Mouse (Mus musculus) layer of hippocampus, adult 2 months (tissue): ENCODE data around the gene Dcp1b. TPM values are rescaled to one million over a fixed set of nuclear protein-coding genes. Genes with fewer than 3 reads are reported as not detected.

Source experiments
- DNase-seq, 2 experiments: peaks; one replicate each; pipeline ENCODE4 v3.0.0; 2022; ENCODE audit warnings: low spot score in 2 of 2
- H3K27ac ChIP-seq: fragments of 200-600 bp; 2 replicates; pipeline ENCODE4 v1.8.1; 2022
- H3K4me3 ChIP-seq: fragments of 200-600 bp; 2 replicates; pipeline ENCODE4 v1.8.1; 2022; ENCODE audit warnings: mild to moderate bottlenecking
- CTCF ChIP-seq: fragments of 200-600 bp; conservative IDR thresholded peaks from 2 replicates; pipeline ENCODE4 v1.8.1; 2022; ENCODE audit warnings: antibody characterized with exemption, mild to moderate bottlenecking, moderate library complexity
- total RNA-seq, 2 experiments: library from RNA; stranded (reverse); gene quantifications; 2 replicates each; pipeline ENCODE4 v1.2.3; 2021

The Dcp1b gene
- total RNA-seq, 2 experiments from 2014 or later, result 18.6 to 21.2 TPM

- peak; percentile 28 to 36 for DNase-seq
- no peak for TF ChIP-seq CTCF
- H3K4me3 ChIP-seq, result no peak overlapping the region
- H3K27ac ChIP-seq, result peak overlapping the region; percentile 66
Measured at GRCm38 (mm10) chr6:119224451-119225195, 49.6 kb downstream of the Dcp1b start.

- no peak for TF ChIP-seq CTCF
- peak in 1 of 2 experiments; percentile 8 for DNase-seq
- peak overlapping the region; percentile 66; the same call in 1 of the 2 replicates for H3K27ac ChIP-seq
- H3K4me3 ChIP-seq, result no peak overlapping the region
Measured at GRCm38 (mm10) chr6:119225226-119225625, 50.2 kb downstream of the Dcp1b start.

GRCm38 (mm10) chr6:119225731-119226130 lies 50.7 kb downstream of the Dcp1b start:
- Histone ChIP-seq H3K27ac (no peak overlapping the region), H3K4me3 (no peak overlapping the region)
- no peak for TF ChIP-seq CTCF
- DNase-seq, result peak in 1 of 2 experiments; percentile 5

GRCm38 (mm10) chr6:119227001-119227400 lies 51.9 kb downstream of the Dcp1b start:
- no peak for DNase-seq
- no peak for TF ChIP-seq CTCF
- H3K27ac ChIP-seq, result no peak overlapping the region
- H3K4me3 ChIP-seq, result no peak overlapping the region

GRCm38 (mm10) chr6:119228861-119229603 lies 54.0 kb downstream of the Dcp1b start:
- Histone ChIP-seq H3K27ac (no peak overlapping the region), H3K4me3 (no peak overlapping the region)
- TF ChIP-seq CTCF, result no peak
- peak in 1 of 2 experiments; percentile 37 for DNase-seq

- DNase-seq, result no peak
- no peak for TF ChIP-seq CTCF
- H3K4me3 ChIP-seq, result no peak overlapping the region
- H3K27ac ChIP-seq, result no peak overlapping the region
Measured at GRCm38 (mm10) chr6:119233066-119233465, 58.0 kb downstream of the Dcp1b start.

DNA sequence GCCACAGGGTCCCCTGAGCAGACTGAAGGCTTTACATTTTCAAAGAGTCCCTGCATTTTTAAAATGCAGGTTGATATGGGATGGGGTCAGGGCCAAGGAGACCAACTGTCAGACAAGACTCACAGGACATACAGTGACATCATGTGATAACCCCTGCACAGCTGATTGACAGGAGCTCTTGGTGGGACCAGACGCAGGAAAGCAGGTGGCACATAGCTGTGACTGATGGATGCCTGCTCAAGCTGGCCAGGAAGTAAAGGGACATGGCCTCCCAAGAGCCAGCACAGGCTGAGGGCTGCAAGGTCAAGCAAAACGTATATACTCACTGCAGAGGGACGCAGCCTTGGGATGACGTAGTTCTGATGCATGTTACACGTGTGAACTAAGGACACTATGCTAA lies 60.4 kb downstream of the Dcp1b start:
- Histone ChIP-seq H3K27ac (no peak overlapping the region), H3K4me3 (no peak overlapping the region)
- no peak for DNase-seq
- TF ChIP-seq CTCF, result no peak

GRCm38 (mm10) chr6:119236241-119236640 lies 61.2 kb downstream of the Dcp1b start, which contains the start of gene Cacna2d4:
Gene Cacna2d4, plus strand, starts transcription at chr6:119236526.
- DNase-seq, result no peak
- Histone ChIP-seq H3K27ac (peak within 1 kb of the TSS; percentile 14; the same call in 1 of the 2 replicates), H3K4me3 (no peak within 1 kb of the TSS)
- no peak for TF ChIP-seq CTCF

GRCm38 (mm10) chr6:119237427-119237989 lies 62.5 kb downstream of the Dcp1b start:
- H3K4me3 ChIP-seq, result no peak overlapping the region
- peak; percentile 13; the same call in 1 of the 2 replicates for TF ChIP-seq CTCF
- peak overlapping the region; percentile 44 for H3K27ac ChIP-seq
- DNase-seq, result peak; percentile 47 to 68

- no peak for DNase-seq
- no peak overlapping the region for H3K27ac ChIP-seq
- H3K4me3 ChIP-seq, result no peak overlapping the region
- no peak for TF ChIP-seq CTCF
Measured at GRCm38 (mm10) chr6:119239341-119240005, 64.4 kb downstream of the Dcp1b start.

DNA sequence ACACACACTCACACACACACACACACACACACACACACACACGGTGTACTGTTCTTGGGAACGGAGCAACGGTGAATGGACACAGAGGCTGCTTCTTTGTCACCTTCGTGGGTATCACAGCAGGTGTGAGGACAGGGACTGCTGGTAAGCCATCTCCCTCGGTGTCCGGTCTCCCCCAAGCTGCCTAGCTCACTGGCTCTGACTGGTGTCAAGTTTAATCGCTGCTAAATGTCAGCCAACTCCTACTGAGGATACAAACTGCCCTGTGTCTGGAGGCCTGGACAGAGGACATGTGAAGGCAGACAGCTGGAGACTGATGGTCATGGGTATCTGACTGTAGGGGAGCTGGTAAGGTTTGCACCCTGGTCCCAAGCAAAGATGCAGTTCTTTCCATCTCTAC lies 65.2 kb downstream of the Dcp1b start:
- no peak for TF ChIP-seq CTCF
- Histone ChIP-seq H3K27ac (no peak overlapping the region), H3K4me3 (no peak overlapping the region)
- DNase-seq, result no peak

GRCm38 (mm10) chr6:119240871-119241705 lies 66.0 kb downstream of the Dcp1b start:
- peak overlapping the region; percentile 43; the same call in 1 of the 2 replicates for H3K27ac ChIP-seq
- DNase-seq, result no peak
- no peak for TF ChIP-seq CTCF
- H3K4me3 ChIP-seq, result no peak overlapping the region
